Mouse (Mus musculus) frontal cortex, postnatal 36 days (tissue): ENCODE measurements around the gene Sh3kbp1.

ENCODE experiments used
- DNase-seq, 2 experiments: peaks; one replicate each; pipeline ENCODE4 v3.0.0; 2022; ENCODE audit warnings: low spot score in 2 of 2

Gene Sh3kbp1

GRCm38 (mm10) chrX:159912061-159912460 is 285.0 kb downstream of the Sh3kbp1 start:
- DNase-seq: no peak

GRCm38 (mm10) chrX:159913489-159913888 is 286.4 kb downstream of the Sh3kbp1 start:
- no peak for DNase-seq

- no peak for DNase-seq
These were observed 288.1 kb downstream of the Sh3kbp1 start for GRCm38 (mm10) chrX:159915125-159915524.

DNA sequence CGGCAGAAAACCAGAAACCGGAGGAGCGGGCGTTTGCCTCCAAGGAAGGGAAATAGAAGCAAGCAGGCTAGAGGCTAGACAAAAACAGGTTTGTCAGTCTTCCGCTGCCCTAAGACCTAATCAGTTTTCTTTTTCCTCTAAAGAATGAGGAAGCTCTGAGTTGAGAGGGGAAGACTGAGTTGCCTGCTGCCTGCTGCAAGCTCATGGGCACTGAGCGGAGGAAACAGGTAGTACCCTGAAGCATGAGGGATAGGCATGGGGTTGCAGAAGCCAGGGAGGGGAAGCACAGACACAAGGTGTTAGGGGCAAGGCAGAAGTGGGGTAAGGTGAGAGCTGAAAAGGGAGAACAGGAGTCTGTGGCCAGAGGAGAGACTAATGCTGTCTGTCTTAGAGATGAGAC is 297.7 kb downstream of the Sh3kbp1 start:
- no peak for DNase-seq

- no peak for DNase-seq
These were observed 301.1 kb downstream of the Sh3kbp1 start for GRCm38 (mm10) chrX:159928165-159928564.

GRCm38 (mm10) chrX:159928834-159929233 is 301.8 kb downstream of the Sh3kbp1 start:
- no peak for DNase-seq

- DNase-seq: peak in 1 of 2 experiments; percentile 44
These were observed 305.0 kb downstream of the Sh3kbp1 start for GRCm38 (mm10) chrX:159932027-159932426.

- no peak for DNase-seq
These were observed 315.5 kb downstream of the Sh3kbp1 start for GRCm38 (mm10) chrX:159942569-159942968.

- no peak for DNase-seq
These were observed 316.5 kb downstream of the Sh3kbp1 start for GRCm38 (mm10) chrX:159943586-159943985.

GRCm38 (mm10) chrX:159953546-159954429 is 326.7 kb downstream of the Sh3kbp1 start:
- no peak for DNase-seq

DNA sequence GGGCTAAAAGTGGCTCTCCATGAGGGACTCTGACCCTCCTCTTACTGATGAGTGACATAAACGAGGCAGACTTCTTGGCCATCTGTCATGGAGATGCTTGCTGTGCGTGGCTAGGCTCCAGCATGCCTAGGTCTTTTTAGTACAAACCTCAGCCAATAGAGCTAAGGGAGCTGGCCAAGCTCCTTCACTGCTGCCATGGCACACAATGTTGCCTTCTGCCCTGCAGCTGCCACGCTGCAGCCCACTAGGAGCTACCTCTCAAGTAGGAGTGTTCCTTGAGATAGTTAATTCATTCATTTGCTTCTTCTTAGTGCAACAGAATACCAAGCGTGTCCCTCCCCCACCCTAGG is 327.3 kb downstream of the Sh3kbp1 start:
- no peak for DNase-seq

DNA sequence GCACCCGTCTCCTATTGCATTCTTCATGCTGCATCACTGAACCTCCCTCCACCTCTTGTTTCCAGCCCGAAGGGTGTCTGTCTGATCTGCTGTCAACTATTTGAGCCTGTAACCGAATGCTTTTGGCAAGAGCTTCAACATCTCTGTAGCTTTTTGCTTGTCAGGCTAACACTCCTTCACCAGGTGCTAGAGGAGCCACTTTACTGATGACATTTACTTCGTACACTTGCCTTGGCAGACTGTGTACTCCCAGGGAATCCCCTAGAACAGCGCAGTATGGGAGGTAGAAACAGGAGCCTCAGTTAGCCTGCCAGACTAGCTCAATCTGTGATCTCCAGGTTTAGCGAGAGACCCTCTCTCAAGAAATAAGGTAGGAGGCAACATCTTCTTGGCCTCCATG is 328.4 kb downstream of the Sh3kbp1 start:
- no peak for DNase-seq

- no peak for DNase-seq
These were observed 334.3 kb downstream of the Sh3kbp1 start for GRCm38 (mm10) chrX:159961385-159961784.

DNA sequence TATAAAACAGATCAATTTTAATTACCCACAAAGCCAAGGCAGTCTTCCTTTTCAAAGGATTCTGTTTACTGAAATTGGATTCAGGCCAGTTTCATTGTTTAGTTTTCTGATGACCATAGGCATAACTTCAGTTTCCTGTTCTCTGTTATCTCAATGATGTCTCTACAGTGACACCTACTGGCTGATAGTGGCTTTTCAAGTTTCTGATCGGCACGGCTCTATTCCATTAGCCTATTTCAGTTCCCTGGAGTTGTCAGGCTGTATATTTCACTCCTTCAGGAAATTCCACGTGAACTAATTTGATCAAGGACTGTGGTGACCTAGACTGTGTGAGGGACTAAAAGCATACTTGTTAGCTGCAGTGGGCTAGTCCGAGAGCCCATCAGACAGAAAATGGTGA is 336.2 kb downstream of the Sh3kbp1 start:
- peak; percentile 42 to 69 for DNase-seq

GRCm38 (mm10) chrX:159963925-159964324 is 336.9 kb downstream of the Sh3kbp1 start:
- no peak for DNase-seq

- DNase-seq: no peak
These were observed 342.0 kb downstream of the Sh3kbp1 start for GRCm38 (mm10) chrX:159969025-159969424.

GRCm38 (mm10) chrX:159971091-159971779 is 344.2 kb downstream of the Sh3kbp1 start:
- no peak for DNase-seq

GRCm38 (mm10) chrX:159973730-159974129 is 346.7 kb downstream of the Sh3kbp1 start:
- no peak for DNase-seq

DNA sequence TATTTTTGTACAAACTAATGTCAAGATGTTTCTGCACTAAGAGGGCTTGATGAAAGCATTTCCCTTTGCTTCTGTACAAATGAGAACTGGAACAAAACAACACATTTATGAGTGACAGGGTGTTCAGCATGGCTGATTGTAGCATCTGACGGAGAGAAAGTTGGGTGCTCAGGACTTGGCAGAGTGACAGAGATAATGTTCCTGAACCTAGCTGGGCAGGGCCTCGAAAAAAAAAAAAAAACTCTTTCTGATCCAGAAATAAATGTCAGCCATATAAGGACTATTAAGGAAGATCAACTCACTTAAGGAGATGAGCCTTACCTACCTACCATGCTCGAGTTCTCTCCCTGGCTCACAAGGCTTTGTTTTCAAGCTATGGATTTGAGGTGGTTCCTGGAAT is 349.2 kb downstream of the Sh3kbp1 start:
- DNase-seq: no peak

GRCm38 (mm10) chrX:159988002-159988960 is 361.2 kb downstream of the Sh3kbp1 start, which contains the start of gene Map3k15:
Gene Map3k15, plus strand, starts transcription at chrX:159988433.
- DNase-seq: peak; percentile 8 to 14

- DNase-seq: no peak
These were observed 368.7 kb downstream of the Sh3kbp1 start for GRCm38 (mm10) chrX:159995808-159996207.
